Mouse (Mus musculus): ENCODE measurements around the gene 6820408C15Rik. TPM values are rescaled to one million over a fixed set of nuclear protein-coding genes. Genes with fewer than 3 reads are reported as not detected.

6820408C15Rik gene
- polyA plus RNA-seq, 1 experiment from 2014 or later = 0.85 TPM

DNA sequence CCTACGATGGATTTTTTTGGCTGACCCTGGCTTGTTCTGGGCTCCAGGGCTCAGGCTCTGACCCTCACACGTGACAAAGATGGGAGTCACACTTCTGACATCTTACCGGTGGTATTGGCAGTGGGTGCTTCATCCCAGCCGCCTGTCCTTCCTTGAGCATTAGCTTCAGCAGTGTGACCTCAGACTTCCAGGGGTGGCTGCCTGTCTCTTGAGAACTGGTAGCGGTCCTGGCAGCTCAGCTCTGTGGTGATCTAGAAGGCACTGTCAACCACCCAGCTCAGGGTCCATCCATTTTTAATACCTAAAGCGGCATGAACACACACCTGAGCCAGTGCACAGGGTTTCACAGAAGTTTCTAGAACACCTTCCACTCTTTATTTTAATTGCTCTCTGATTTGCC is 5.6 kb upstream of the 6820408C15Rik start:
- Histone ChIP-seq H3K4me3 (ENCODE audit: low read length) (no peak overlapping the region), H3K4me1 (ENCODE audit: insufficient read depth, low read length) (peaks cover 40% of the 10 kb centered on the region), H3K36me3 (ENCODE audit: insufficient read depth, low read length) (no peaks in the 10 kb centered on the region), H3K4me2 (replicated peaks; ENCODE audit: low read depth, low read length) (no peak overlapping the region), H3K27ac (ENCODE audit: low read length) (peak overlapping the region; percentile 99), H3K9me3 (ENCODE audit: low read length) (no peaks in the 10 kb centered on the region), H3K9ac (replicated peaks; ENCODE audit: low read length) (peak overlapping the region; percentile 99; the same call in 1 of the 2 replicates), H3K27me3 (ENCODE audit: insufficient read depth, low read length) (no peaks in the 10 kb centered on the region)
- WGBS = 59% methylated on average over 6 of the region's 6 CpGs
- no peak for ATAC-seq (ENCODE audit: low FRiP score, low TSS enrichment)

GRCm38 (mm10) chr2:152410971-152411371 is 4.4 kb upstream of the 6820408C15Rik start:
- Histone ChIP-seq H3K4me3 (ENCODE audit: low read length) (peak overlapping the region; percentile 95), H3K36me3 (ENCODE audit: insufficient read depth, low read length) (no peaks in the 10 kb centered on the region), H3K4me1 (ENCODE audit: insufficient read depth, low read length) (peaks cover 39% of the 10 kb centered on the region), H3K4me2 (replicated peaks; ENCODE audit: low read depth, low read length) (peak overlapping the region; percentile 91), H3K27me3 (ENCODE audit: insufficient read depth, low read length) (no peaks in the 10 kb centered on the region), H3K27ac (ENCODE audit: low read length) (peak overlapping the region; percentile 99), H3K9ac (replicated peaks; ENCODE audit: low read length) (peak overlapping the region; percentile 99), H3K9me3 (ENCODE audit: low read length) (peaks cover 3% of the 10 kb centered on the region)
- peak; percentile 84 for ATAC-seq (ENCODE audit: low FRiP score, low TSS enrichment)
- WGBS = under 1% methylated on average over 15 of the region's 15 CpGs

GRCm38 (mm10) chr2:152411471-152411870 is 3.9 kb upstream of the 6820408C15Rik start:
- 5% methylated on average over 7 of the region's 7 CpGs for WGBS

GRCm38 (mm10) chr2:152412526-152413157 is 2.7 kb upstream of the 6820408C15Rik start:
- Histone ChIP-seq H3K4me3 (ENCODE audit: low read length) (peak overlapping the region; percentile 95), H3K27ac (ENCODE audit: low read length) (peak overlapping the region; percentile 99), H3K4me2 (replicated peaks; ENCODE audit: low read depth, low read length) (peak overlapping the region; percentile 91), H3K9me3 (ENCODE audit: low read length) (peaks cover 9% of the 10 kb centered on the region), H3K9ac (replicated peaks; ENCODE audit: low read length) (peak overlapping the region; percentile 99), H3K27me3 (ENCODE audit: insufficient read depth, low read length) (no peaks in the 10 kb centered on the region), H3K36me3 (ENCODE audit: insufficient read depth, low read length) (0 out of 2 replicates have a peak, but pooled peaks cover 5% of the 10 kb centered on the region), H3K4me1 (ENCODE audit: insufficient read depth, low read length) (peaks cover 34% of the 10 kb centered on the region)
- ATAC-seq (ENCODE audit: low FRiP score, low TSS enrichment) = no peak
- WGBS = 4% methylated on average over 15 of the region's 15 CpGs

More at GRCm38 (mm10) chr2:152411471-152411870, 3.9 kb upstream of the 6820408C15Rik start:
- Histone ChIP-seq H3K9me3 (ENCODE audit: low read length) (peaks cover 8% of the 10 kb centered on the region), H3K4me2 (replicated peaks; ENCODE audit: low read depth, low read length) (peak overlapping the region; percentile 91), H3K4me3 (ENCODE audit: low read length) (peak overlapping the region; percentile 95), H3K4me1 (ENCODE audit: insufficient read depth, low read length) (peaks cover 37% of the 10 kb centered on the region), H3K9ac (replicated peaks; ENCODE audit: low read length) (peak overlapping the region; percentile 99), H3K27ac (ENCODE audit: low read length) (peak overlapping the region; percentile 99), H3K36me3 (ENCODE audit: insufficient read depth, low read length) (0 out of 2 replicates have a peak, but pooled peaks cover 5% of the 10 kb centered on the region), H3K27me3 (ENCODE audit: insufficient read depth, low read length) (no peaks in the 10 kb centered on the region)
- no peak for ATAC-seq (ENCODE audit: low FRiP score, low TSS enrichment)

DNA sequence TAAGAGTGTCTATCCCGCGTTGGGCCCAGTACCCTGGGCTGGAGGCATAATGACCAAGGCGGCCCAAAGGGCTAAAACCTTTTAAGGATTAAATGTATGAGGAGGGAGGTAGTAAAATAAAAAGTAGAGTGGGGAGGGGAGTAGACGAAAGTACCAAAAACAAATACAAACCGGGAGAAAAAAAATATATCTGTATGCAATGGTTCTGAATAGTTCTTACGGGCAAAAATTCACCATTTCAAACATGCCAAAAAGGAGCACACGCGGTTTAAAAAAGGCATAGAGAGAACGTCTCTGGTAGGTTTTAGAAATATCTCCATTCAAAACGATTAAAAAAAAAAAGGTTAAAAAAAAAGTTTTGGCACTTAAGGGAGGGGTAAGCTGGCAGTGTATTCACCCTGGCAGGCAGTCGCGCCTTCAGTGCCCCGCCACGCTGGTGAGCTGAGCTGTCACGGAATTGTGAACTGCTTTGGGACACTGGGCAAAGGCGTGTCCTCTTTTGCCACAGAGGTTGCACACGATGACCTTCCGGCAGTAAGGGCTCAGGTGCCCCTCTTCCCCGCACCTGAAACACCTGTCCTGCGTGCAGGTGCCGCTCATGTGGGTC is 2.1 kb upstream of the 6820408C15Rik start:
- ATAC-seq (ENCODE audit: low FRiP score, low TSS enrichment) = no peak
- Histone ChIP-seq H3K4me1 (ENCODE audit: insufficient read depth, low read length) (peaks cover 34% of the 10 kb centered on the region), H3K27ac (ENCODE audit: low read length) (peak overlapping the region; percentile 99), H3K9me3 (ENCODE audit: low read length) (peaks cover 9% of the 10 kb centered on the region), H3K36me3 (ENCODE audit: insufficient read depth, low read length) (0 out of 2 replicates have a peak, but pooled peaks cover 5% of the 10 kb centered on the region), H3K9ac (replicated peaks; ENCODE audit: low read length) (peak overlapping the region; percentile 99), H3K4me2 (replicated peaks; ENCODE audit: low read depth, low read length) (peak overlapping the region; percentile 91), H3K27me3 (ENCODE audit: insufficient read depth, low read length) (no peaks in the 10 kb centered on the region), H3K4me3 (ENCODE audit: low read length) (peak overlapping the region; percentile 95)
- WGBS = 2% methylated on average over 21 of the region's 21 CpGs

- H3K4me3 ChIP-seq (ENCODE audit: low read length) = peak overlapping the region; percentile 95
- under 1% methylated on average over 85 of the region's 86 CpGs for WGBS
- H3K36me3 ChIP-seq (ENCODE audit: insufficient read depth, low read length) = 0 out of 2 replicates have a peak, but pooled peaks cover 5% of the 10 kb centered on the region
- peak overlapping the region; percentile 99 for H3K9ac ChIP-seq (replicated peaks; ENCODE audit: low read length)
- peak overlapping the region; percentile 91 for H3K4me2 ChIP-seq (replicated peaks; ENCODE audit: low read depth, low read length)
- peak; percentile 2; the same call in 1 of the 2 replicates for ATAC-seq (ENCODE audit: low FRiP score, low TSS enrichment)
- H3K4me1 ChIP-seq (ENCODE audit: insufficient read depth, low read length) = peaks cover 34% of the 10 kb centered on the region
- H3K27me3 ChIP-seq (ENCODE audit: insufficient read depth, low read length) = no peaks in the 10 kb centered on the region
- peaks cover 9% of the 10 kb centered on the region for H3K9me3 ChIP-seq (ENCODE audit: low read length)
- H3K27ac ChIP-seq (ENCODE audit: low read length) = peak overlapping the region; percentile 99
Measured at GRCm38 (mm10) chr2:152413765-152414584, 1.4 kb upstream of the 6820408C15Rik start.

DNA sequence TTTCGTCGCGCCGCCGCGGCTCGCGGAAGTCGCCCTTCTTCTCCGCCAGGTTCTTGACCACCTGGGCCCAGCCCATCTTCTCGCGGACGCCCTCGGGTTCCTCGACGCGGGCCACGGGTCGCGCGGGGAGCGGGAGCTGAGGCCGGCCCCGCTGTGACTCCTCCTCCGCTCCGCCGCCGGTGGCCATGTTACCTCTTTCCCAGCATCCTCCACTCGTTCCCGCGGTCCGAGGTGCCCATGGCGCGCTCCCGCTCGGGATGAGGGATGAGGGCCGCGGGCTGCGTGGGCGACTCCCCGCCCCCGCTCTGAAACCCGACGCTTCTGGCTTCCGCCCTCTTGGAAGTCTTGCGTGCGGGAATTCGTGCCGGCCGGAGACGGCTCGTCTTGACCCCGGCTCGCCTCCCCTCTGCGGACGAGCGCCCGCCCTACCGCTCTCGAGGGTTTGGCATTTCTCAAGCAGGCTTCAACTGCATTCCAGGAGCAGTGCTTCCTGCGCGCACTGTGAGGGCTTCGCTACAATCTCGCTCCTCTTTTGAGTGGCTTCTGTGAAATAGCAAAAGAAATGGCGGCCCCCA is 709 bp upstream of the 6820408C15Rik start, which contains the start of gene Zcchc3:
Gene Zcchc3, minus strand, starts transcription at position 437 of the 575 bp plus-strand sequence.
- WGBS = under 1% methylated on average over 65 of the region's 65 CpGs
- Histone ChIP-seq H3K36me3 (ENCODE audit: insufficient read depth, low read length) (0 out of 2 replicates have a peak, but pooled peaks cover 5% of the 10 kb centered on the region), H3K27ac (ENCODE audit: low read length) (peak within 1 kb of the TSS; percentile 99), H3K4me3 (ENCODE audit: low read length) (peak within 1 kb of the TSS; percentile 95), H3K9me3 (ENCODE audit: low read length) (peaks cover 9% of the 10 kb centered on the region), H3K9ac (replicated peaks; ENCODE audit: low read length) (peak within 1 kb of the TSS; percentile 99), H3K4me1 (ENCODE audit: insufficient read depth, low read length) (peaks cover 28% of the 10 kb centered on the region), H3K4me2 (replicated peaks; ENCODE audit: low read depth, low read length) (peak within 1 kb of the TSS; percentile 91), H3K27me3 (ENCODE audit: insufficient read depth, low read length) (no peaks in the 10 kb centered on the region)
- ATAC-seq (ENCODE audit: low FRiP score, low TSS enrichment) = peak; percentile 81

DNA sequence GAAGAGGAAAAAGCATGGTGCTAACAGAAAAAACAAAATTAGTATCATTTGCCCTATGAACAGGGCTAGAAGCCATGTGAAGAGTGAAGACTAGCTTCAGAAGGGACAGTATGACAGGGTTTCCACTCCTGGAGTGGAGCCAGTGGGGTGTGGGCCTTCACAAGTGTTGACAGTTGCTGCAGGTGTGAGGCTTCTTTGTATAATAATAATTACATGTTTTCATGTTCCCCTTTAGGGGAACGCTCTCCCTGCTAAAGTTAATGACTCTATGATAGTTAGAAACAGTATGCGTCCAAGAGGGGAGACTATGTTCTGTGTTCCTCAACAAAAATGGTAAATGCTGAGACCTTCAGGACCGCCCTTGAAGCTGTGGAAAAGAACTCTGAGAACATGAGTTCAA is 399 bp downstream of the 6820408C15Rik start:
- peaks cover 9% of the 10 kb centered on the region for H3K9me3 ChIP-seq (ENCODE audit: low read length)
- WGBS = 95% methylated on average over 3 of the region's 3 CpGs
- H3K27ac ChIP-seq (ENCODE audit: low read length) = peak overlapping the region; percentile 99
- peak overlapping the region; percentile 95; the same call in 1 of the 2 replicates for H3K4me3 ChIP-seq (ENCODE audit: low read length)
- no peaks in the 10 kb centered on the region for H3K27me3 ChIP-seq (ENCODE audit: insufficient read depth, low read length)
- 0 out of 2 replicates have a peak, but pooled peaks cover 5% of the 10 kb centered on the region for H3K36me3 ChIP-seq (ENCODE audit: insufficient read depth, low read length)
- no peak for ATAC-seq (ENCODE audit: low FRiP score, low TSS enrichment)
- H3K4me1 ChIP-seq (ENCODE audit: insufficient read depth, low read length) = peaks cover 17% of the 10 kb centered on the region
- H3K9ac ChIP-seq (replicated peaks; ENCODE audit: low read length) = no peak overlapping the region; the same call in 1 of the 2 replicates
- peak overlapping the region; percentile 91 for H3K4me2 ChIP-seq (replicated peaks; ENCODE audit: low read depth, low read length)

DNA sequence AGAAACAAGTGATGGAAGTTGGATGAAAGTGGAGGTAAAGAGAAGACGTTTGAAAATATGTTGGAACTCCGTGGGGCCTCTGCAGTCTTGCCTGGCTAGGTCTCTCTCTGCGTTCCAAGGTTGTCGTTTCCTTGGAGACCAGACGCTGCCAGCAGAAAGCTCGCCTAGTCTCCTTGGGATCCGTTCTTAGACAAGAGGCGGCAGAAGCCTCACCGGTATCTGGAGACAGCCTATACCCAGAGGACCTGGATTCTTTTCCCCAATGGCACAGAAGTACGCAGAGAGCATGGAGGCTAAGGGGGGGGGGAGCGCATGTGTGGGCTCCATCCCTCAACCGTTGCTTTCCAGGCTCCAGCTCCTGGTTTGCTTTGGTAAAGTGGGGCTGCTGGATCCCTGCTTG is 12.1 kb downstream of the 6820408C15Rik start:
- 0 out of 2 replicates have a peak, but pooled peaks have one; percentile 23 for ATAC-seq (ENCODE audit: low FRiP score, low TSS enrichment)

More for the DNA sequence above, 12.1 kb downstream of the 6820408C15Rik start:
- Histone ChIP-seq H3K9ac (replicated peaks; ENCODE audit: low read length) (no peak overlapping the region), H3K27ac (ENCODE audit: low read length) (no peak overlapping the region), H3K9me3 (ENCODE audit: low read length) (no peaks in the 10 kb centered on the region), H3K36me3 (ENCODE audit: insufficient read depth, low read length) (no peaks in the 10 kb centered on the region), H3K4me2 (replicated peaks; ENCODE audit: low read depth, low read length) (peak overlapping the region; percentile 32), H3K4me1 (ENCODE audit: insufficient read depth, low read length) (peaks cover 11% of the 10 kb centered on the region), H3K4me3 (ENCODE audit: low read length) (peak overlapping the region; percentile 20; the same call in 1 of the 2 replicates), H3K27me3 (ENCODE audit: insufficient read depth, low read length) (no peaks in the 10 kb centered on the region; the same call in 1 of the 2 replicates)
- WGBS = 10% methylated on average over 12 of the region's 12 CpGs

All from kidney, embryonic 16.5 days (tissue).